Mouse (Mus musculus): ENCODE measurements around the gene Olfr8.
"Not testable (repeated sequence)": the region's sequence is repeated elsewhere in the genome, so short reads cannot be mapped to it uniquely, and the experiment has no call there.

The Olfr8 gene

GRCm38 (mm10) chr10:78950336-78950735 is at the start of gene Olfr8:
Gene Olfr8, plus strand, starts transcription at chr10:78950636.
- DNase-seq = not testable (repeated sequence)

GRCm38 (mm10) chr10:78912871-78913270 is 37.6 kb upstream of the Olfr8 start, which contains the start of gene Olfr1354:
Gene Olfr1354, plus strand, starts transcription at chr10:78913171.
- DNase-seq = not testable (repeated sequence)

- not testable (repeated sequence) for DNase-seq
Measured at GRCm38 (mm10) chr10:78963009-78963408, 12.6 kb downstream of the Olfr8 start, which contains the start of gene Olfr1353. Gene Olfr1353, plus strand, starts transcription at chr10:78963309.

GRCm38 (mm10) chr10:78980750-78981149 is 30.3 kb downstream of the Olfr8 start, which contains the start of gene Olfr1352:
Gene Olfr1352, plus strand, starts transcription at chr10:78981050.
- DNase-seq = no peak
